Mouse (Mus musculus) lung, embryonic 16.5 days (tissue): Measurements from ENCODE around the gene Lmtk2. TPM values are rescaled to one million over a fixed set of nuclear protein-coding genes. Genes with fewer than 3 reads are reported as not detected.
A peak's percentile ranks its signal among the peaks of the same experiment; 100 is the strongest.

ENCODE experiments used
- ATAC-seq: fragments of 200-750 bp; cut with Nextera tagmentation; 2 replicates; pipeline ENCODE4 v1.8.0; 2017; ENCODE audit warnings: low read depth, mild to moderate bottlenecking, moderate library complexity
- H3K27ac ChIP-seq: fragments of 300-500 bp; sonication (generic); 2 replicates; pipeline ENCODE4 v1.5.1; 2014; ENCODE audit warnings: mild to moderate bottlenecking, control low read depth, low read length
- H3K27me3 ChIP-seq: fragments of 300-500 bp; sonication (generic); 2 replicates; pipeline ENCODE4 v1.6.1; 2014; ENCODE audit warnings: low read depth, low read length, mixed read lengths; ENCODE audit not compliant: control insufficient read depth, insufficient read depth
- H3K36me3 ChIP-seq: fragments of 300-500 bp; sonication (generic); 2 replicates; pipeline ENCODE4 v1.6.1; 2014; ENCODE audit warnings: low read length; ENCODE audit not compliant: control insufficient read depth, insufficient read depth
- H3K4me1 ChIP-seq: fragments of 300-500 bp; sonication (generic); replicated peaks from 2 replicates; pipeline ENCODE4 v1.6.1; 2014; ENCODE audit warnings: low read length, mixed read lengths; ENCODE audit not compliant: control insufficient read depth, insufficient read depth
- H3K4me2 ChIP-seq: fragments of 300-500 bp; sonication (generic); 2 replicates; pipeline ENCODE4 v1.6.1; 2014; ENCODE audit warnings: low read depth, low read length, control low read depth
- H3K4me3 ChIP-seq: fragments of 300-500 bp; sonication (generic); 2 replicates; pipeline ENCODE4 v1.5.1; 2014; ENCODE audit warnings: mild to moderate bottlenecking, low read length, control low read depth
- H3K9ac ChIP-seq: fragments of 300-500 bp; sonication (generic); 2 replicates; pipeline ENCODE4 v1.6.1; 2014; ENCODE audit warnings: low read length, control low read depth
- H3K9me3 ChIP-seq: fragments of 300-500 bp; sonication (generic); 2 replicates; pipeline ENCODE4 v1.6.1; 2016; ENCODE audit warnings: low read length; ENCODE audit not compliant: control insufficient read depth
- WGBS: fragments of 180-500 bp; shearing (Covaris S2); extraction: QIAGEN DNeasy Blood & Tissue Kit; methylation state at CpG from one replicate; pipeline ENCODE4 v1.1.7; 2014; 5-methylcytosine and 5-hydroxymethylcytosine counted together
- polyA plus RNA-seq: library from polyadenylated mRNA; unstranded; fragments of >200 nt; fragmentation: Nextera tagmentation; extraction: Ambion mirVana; gene quantifications from 2 replicates; pipeline ENCODE4 v1.2.1, GENCODE M21; 2015

Lmtk2 gene
- polyA plus RNA-seq, 1 experiment from 2014 or later = 3.7 TPM

DNA sequence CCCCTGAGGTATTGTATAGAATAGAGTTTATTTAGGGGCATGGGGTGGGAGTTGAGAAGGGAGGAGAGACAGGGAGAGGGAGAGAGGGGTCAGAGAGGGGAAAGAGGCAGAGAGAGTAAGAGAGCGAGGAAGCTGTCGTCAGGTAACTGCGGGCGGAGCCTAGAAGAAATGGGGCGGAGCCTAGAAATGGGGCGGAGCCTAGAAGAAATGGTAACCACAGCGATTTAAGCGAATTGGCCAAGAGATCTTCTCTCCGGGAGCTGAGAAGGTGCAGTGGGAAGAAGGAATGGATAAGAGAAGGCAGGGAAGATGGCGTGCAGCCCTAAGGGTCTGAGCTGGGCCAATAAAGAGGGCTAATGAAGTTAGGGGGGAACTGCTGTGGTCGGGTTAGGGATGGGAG is 126.0 kb downstream of the Lmtk2 start:
- Histone ChIP-seq H3K4me2 (no peak overlapping the region), H3K9ac (no peak overlapping the region), H3K27me3 (no peaks in the 10 kb centered on the region), H3K9me3 (no peaks in the 10 kb centered on the region), H3K36me3 (no peaks in the 10 kb centered on the region), H3K4me1 (peaks cover 11% of the 10 kb centered on the region), H3K4me3 (no peak overlapping the region), H3K27ac (no peak overlapping the region)
- 27% methylated on average over 11 of the region's 11 CpGs for WGBS
- ATAC-seq = no peak

DNA sequence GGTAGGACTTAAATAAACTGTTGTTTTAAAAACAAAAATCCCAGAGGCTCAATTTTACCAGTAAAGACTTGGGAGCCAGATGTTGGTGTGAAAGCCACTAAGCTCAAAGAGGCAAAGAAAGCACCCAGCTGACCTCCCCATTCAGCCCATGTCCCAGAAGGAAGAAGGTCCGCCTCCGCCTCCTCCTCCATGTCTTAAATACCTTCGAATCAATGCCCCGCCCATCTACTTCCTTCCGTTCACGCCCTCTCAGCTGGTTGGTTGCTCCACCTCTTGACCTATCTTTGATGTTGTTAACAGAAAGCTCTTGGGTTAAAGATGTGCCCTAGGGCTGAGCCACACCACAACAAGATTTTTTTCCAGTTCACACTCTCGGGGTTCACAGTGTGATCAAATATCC is 130.0 kb downstream of the Lmtk2 start:
- 81% methylated on average over 7 of the region's 7 CpGs for WGBS
- no peak for ATAC-seq

DNA sequence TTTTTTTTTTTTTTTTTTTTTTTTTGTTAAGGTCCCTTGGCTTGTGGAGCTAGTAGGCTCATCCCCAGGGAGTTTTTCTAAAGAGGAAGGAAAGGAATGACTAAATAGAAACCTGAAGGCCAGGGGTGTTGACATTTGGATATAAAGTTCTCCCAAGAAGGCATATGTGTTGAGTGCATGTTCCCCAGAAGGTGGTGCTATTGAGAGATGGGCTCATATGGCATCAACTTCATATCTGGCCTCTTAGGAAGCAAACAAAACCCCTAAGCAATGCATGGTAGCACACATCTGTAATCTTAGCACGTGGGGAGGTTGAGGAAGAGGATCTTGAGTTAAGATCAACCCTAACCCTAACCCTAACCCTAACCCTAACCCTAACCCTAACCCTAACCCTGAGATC is 131.2 kb downstream of the Lmtk2 start:
- ATAC-seq = no peak
- Histone ChIP-seq H3K9me3 (0 out of 2 replicates have a peak, but pooled peaks cover 2% of the 10 kb centered on the region), H3K4me1 (no peaks in the 10 kb centered on the region), H3K27ac (no peak overlapping the region), H3K9ac (no peak overlapping the region), H3K36me3 (no peaks in the 10 kb centered on the region), H3K4me3 (no peak overlapping the region), H3K27me3 (no peaks in the 10 kb centered on the region), H3K4me2 (no peak overlapping the region)
- WGBS = 68% methylated on average over 1 of the region's 1 CpGs

More for the DNA sequence above, 130.0 kb downstream of the Lmtk2 start:
- Histone ChIP-seq H3K4me2 (no peak overlapping the region), H3K27ac (no peak overlapping the region), H3K27me3 (no peaks in the 10 kb centered on the region), H3K9me3 (0 out of 2 replicates have a peak, but pooled peaks cover 2% of the 10 kb centered on the region), H3K36me3 (no peaks in the 10 kb centered on the region), H3K9ac (no peak overlapping the region), H3K4me1 (no peaks in the 10 kb centered on the region), H3K4me3 (no peak overlapping the region)

DNA sequence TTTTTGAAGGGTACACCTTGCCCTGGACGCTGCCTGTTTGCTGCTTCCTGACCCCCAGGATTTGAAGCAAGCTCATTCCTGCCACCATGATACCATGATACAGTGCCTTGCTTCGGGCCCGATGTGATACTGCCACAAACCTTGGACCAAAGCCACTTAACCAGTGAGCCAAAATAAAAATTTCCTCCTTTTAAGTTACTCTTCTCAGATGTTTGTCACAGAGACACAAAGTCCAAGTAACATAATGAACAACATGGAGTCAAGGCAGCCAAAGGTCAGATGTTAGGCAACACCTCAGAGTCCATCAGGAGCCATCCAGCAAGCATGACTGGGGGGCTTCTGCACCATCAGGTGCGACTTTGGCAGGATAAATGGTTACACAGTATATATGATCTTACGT is 132.3 kb downstream of the Lmtk2 start:
- Histone ChIP-seq H3K9ac (no peak overlapping the region), H3K4me3 (no peak overlapping the region), H3K4me1 (no peaks in the 10 kb centered on the region), H3K27me3 (no peaks in the 10 kb centered on the region), H3K4me2 (no peak overlapping the region), H3K27ac (no peak overlapping the region), H3K36me3 (no peaks in the 10 kb centered on the region), H3K9me3 (0 out of 2 replicates have a peak, but pooled peaks cover 2% of the 10 kb centered on the region)
- 78% methylated on average over 5 of the region's 5 CpGs for WGBS
- ATAC-seq = no peak

DNA sequence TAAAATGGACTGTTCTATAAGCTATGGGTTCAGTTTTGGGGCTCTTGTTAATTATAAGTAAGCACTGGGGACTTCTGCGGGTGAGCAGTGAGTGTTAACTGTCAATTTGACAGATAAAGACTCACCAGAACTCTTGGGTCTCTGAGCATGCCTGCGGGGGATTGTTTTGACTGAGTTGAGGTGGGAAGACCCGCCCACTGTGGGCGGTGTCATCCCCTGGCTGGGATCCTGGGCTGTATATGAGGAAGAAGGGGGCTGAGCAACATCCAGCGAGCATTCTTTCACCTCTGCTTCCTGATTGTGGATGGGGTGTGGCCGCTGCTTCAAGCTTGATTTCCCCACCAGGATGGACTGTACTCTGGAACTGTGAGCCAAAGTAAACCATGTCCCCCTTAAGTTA is 134.0 kb downstream of the Lmtk2 start:
- WGBS = 63% methylated on average over 6 of the region's 6 CpGs
- Histone ChIP-seq H3K36me3 (no peaks in the 10 kb centered on the region), H3K27ac (0 out of 2 replicates have a peak overlapping the region, but pooled peaks have one; percentile 52), H3K4me3 (no peak overlapping the region), H3K4me2 (no peak overlapping the region), H3K4me1 (no peaks in the 10 kb centered on the region), H3K9ac (no peak overlapping the region), H3K9me3 (0 out of 2 replicates have a peak, but pooled peaks cover 2% of the 10 kb centered on the region), H3K27me3 (no peaks in the 10 kb centered on the region)
- ATAC-seq = no peak

DNA sequence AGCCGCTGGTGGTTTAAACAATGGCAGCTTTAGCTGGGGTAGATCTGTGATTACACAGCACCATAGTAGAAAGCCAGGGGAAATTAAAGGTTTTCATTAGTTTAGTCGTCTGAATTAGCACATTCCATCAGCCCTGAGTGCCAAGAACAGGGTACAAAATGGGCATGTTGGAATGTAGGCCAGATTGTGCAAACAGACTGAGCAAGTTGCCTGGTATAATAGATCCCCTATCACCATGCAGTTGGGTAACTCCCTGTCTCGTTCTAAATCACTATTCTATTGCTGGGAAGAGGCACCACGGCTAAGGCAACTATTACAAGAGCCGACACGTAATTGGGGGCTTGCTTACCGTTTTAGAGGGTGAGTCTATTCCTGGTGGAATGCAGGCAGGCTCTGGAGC is 134.5 kb downstream of the Lmtk2 start:
- Histone ChIP-seq H3K4me3 (no peak overlapping the region), H3K9ac (no peak overlapping the region), H3K9me3 (0 out of 2 replicates have a peak, but pooled peaks cover 2% of the 10 kb centered on the region), H3K4me2 (no peak overlapping the region), H3K4me1 (no peaks in the 10 kb centered on the region), H3K27ac (0 out of 2 replicates have a peak overlapping the region, but pooled peaks have one; percentile 52), H3K36me3 (no peaks in the 10 kb centered on the region), H3K27me3 (no peaks in the 10 kb centered on the region)
- WGBS = 66% methylated on average over 7 of the region's 7 CpGs
- peak; percentile 46 for ATAC-seq

Other genes starting within 250 kb of the Lmtk2 start
- 0.35 and 0.36 TPM in 2 replicates for gene Ankrd61, start 202.8 kb upstream of the Lmtk2 start, polyA plus RNA-seq
- gene Aimp2, start 190.6 kb upstream of the Lmtk2 start, polyA plus RNA-seq = 79.8 and 81.7 TPM in 2 replicates
- 22.4 and 25.9 TPM in 2 replicates for gene Pms2, start 190.5 kb upstream of the Lmtk2 start, polyA plus RNA-seq
- gene Gm42421, start 172.3 kb upstream of the Lmtk2 start, polyA plus RNA-seq = 1.0 TPM in 1 of 2 replicates, not detected in the other
- gene Rsph10b, start 167.4 kb upstream of the Lmtk2 start, polyA plus RNA-seq = 1.8 and 2.1 TPM in 2 replicates
- 79.3 and 82.1 TPM in 2 replicates for gene Ccz1, start 85.6 kb upstream of the Lmtk2 start, polyA plus RNA-seq
- 0.24 and 0.47 TPM in 2 replicates for gene Ocm, start 73.8 kb upstream of the Lmtk2 start, polyA plus RNA-seq
- 0.33 and 0.59 TPM in 2 replicates for gene Bhlha15, start 89.8 kb downstream of the Lmtk2 start, polyA plus RNA-seq
- 28.4 and 31.7 TPM in 2 replicates for gene Tecpr1, start 123.2 kb downstream of the Lmtk2 start, polyA plus RNA-seq
- gene Bri3, start 144.0 kb downstream of the Lmtk2 start, polyA plus RNA-seq = 114 and 124 TPM in 2 replicates